Mouse (Mus musculus): ENCODE measurements around the gene Dpf3.

DNA sequence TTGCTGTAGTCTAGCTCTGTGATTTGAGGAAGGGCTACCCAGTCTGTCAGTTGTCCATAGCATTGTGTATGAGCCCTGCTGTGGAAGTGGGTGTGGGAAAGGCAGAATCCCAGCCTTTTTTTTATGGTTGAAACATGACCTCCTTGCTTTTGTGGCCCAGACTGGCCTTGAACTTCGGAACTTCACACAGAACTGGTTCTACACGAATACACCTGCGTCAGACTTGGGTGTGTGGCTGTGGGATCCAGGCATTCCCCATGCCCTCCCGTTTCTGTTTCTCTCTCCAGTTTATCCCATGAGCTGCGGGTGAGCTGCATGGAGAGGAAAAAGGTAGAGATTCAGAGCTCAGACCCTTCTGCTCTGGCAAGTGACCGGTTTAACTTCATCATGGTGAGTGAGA lies 44.5 kb upstream of the Dpf3 start:
- TF ChIP-seq CTCF (IDR thresholded peaks at IDR 0.05; ENCODE audit: control insufficient read depth, insufficient read depth, low read length), result no peak
- no peak for TF ChIP-seq POLR2A (IDR thresholded peaks at IDR 0.05; ENCODE audit: borderline replicate concordance, control insufficient read depth, low read depth, low read length)

All from bone marrow, adult 2 months (tissue).